9 mouse cellular contexts compared by ENCODE assay signal in the genomic region with DNA sequence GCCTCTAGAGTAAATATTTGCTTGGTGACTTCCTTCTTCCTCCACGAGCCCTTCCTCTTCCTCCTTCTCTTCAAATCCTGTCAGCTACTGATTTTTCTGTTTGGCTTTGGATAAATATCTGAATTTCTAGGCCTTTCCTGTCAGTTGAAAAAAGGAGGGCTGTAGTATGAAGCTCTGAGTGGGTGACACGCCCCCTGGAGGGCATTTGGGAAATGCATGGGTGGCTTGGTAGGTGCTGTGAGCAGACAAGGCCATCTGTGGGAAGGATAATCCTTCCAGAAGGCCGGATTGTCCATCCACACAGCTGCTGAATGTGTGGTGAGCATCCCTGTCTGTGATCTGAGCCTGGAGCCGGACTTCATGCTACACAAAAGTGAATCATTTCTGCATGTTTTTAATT. TPM values are rescaled to one million over a fixed set of nuclear protein-coding genes. Genes with fewer than 3 reads are reported as not detected.
DNase-seq lines count a peak whose midpoint lies in the region; ATAC-seq lines count a peak whose summit lies in the region.
"Had no signal": no experiment of that assay in that cellular context is flagged by ENCODE, and none has a peak within 500 bp of the region (broad histone marks: within the 10 kb centered on the region; RNA-seq: fewer than 3 reads in every experiment).

No protein-coding gene starts in this region.

- H3K9me3 ChIP-seq in hindbrain, embryonic 10.5 days, result no peaks in the 10 kb centered on the region
- H3K9me3 ChIP-seq in hindbrain, embryonic 16.5 days (ENCODE audit: control insufficient read depth, low read length), result no peaks in the 10 kb centered on the region
- H3K9me3 ChIP-seq in stomach, embryonic 15.5 days, result no peaks in the 10 kb centered on the region

- H3K27me3 ChIP-seq in hindbrain, embryonic 10.5 days (ENCODE audit: insufficient read depth, poor library complexity, severe bottlenecking), result no peaks in the 10 kb centered on the region
- no peaks in the 10 kb centered on the region for H3K27me3 ChIP-seq in hindbrain, embryonic 16.5 days (replicated peaks; ENCODE audit: control insufficient read depth, insufficient read depth, low read length)
- H3K27me3 ChIP-seq in stomach, embryonic 15.5 days (replicated peaks), result no peaks in the 10 kb centered on the region

- H3K4me3 ChIP-seq in hindbrain, embryonic 10.5 days, result no peak overlapping the region
- H3K4me3 ChIP-seq in hindbrain, embryonic 16.5 days (ENCODE audit: low read length), result no peak overlapping the region
- no peak overlapping the region for H3K4me3 ChIP-seq in stomach, embryonic 15.5 days (replicated peaks)

- peaks cover 23% of the 10 kb centered on the region for H3K4me1 ChIP-seq in hindbrain, embryonic 10.5 days (replicated peaks)
- peaks cover 19% of the 10 kb centered on the region for H3K4me1 ChIP-seq in hindbrain, embryonic 16.5 days (ENCODE audit: control insufficient read depth, insufficient read depth, low read depth, low read length)
- peaks cover 20% of the 10 kb centered on the region for H3K4me1 ChIP-seq in stomach, embryonic 15.5 days

- no peak overlapping the region; the same call in 1 of the 2 replicates for H3K9ac ChIP-seq in hindbrain, embryonic 16.5 days (ENCODE audit: low read depth, low read length)
- H3K9ac ChIP-seq in stomach, embryonic 15.5 days, result no peak overlapping the region

- no peak for ATAC-seq in hindbrain, embryonic 16.5 days
- ATAC-seq in stomach, embryonic 15.5 days (ENCODE audit: insufficient read depth, low FRiP score, low read depth), result no peak

- WGBS in hindbrain, embryonic 10.5 days, result 59% methylated on average over 4 of the region's 4 CpGs
- WGBS in hindbrain, embryonic 16.5 days, result 56% methylated on average over 4 of the region's 4 CpGs
- WGBS in stomach, embryonic 15.5 days, result 40% methylated on average over 4 of the region's 4 CpGs

- H3K4me2 ChIP-seq in hindbrain, embryonic 16.5 days (ENCODE audit: low read length), result no peak overlapping the region
- no peak overlapping the region for H3K4me2 ChIP-seq in stomach, embryonic 15.5 days

- DNase-seq in hindbrain, embryonic 10.5 days (ENCODE audit: low spot score), result peak; percentile 59
- peak; percentile 22 for DNase-seq in 3134 (ENCODE audit: extremely low read depth, insufficient read length, low spot score)
- DNase-seq in CD8-positive naive resting alpha-beta T cell, adult 2 months (ENCODE audit: low read depth in 2 of 2, low spot score in 2 of 2), result peak; percentile 21 to 46
- DNase-seq in cerebellum, postnatal 36 days, result peak; percentile 38 to 39
- DNase-seq in lung, adult 18-20 months, result peak; percentile 32 to 43
- DNase-seq in gastrocnemius, postnatal 25 days, result no peak

- H3K27ac ChIP-seq in hindbrain, embryonic 10.5 days, result no peak overlapping the region
- H3K27ac ChIP-seq in hindbrain, embryonic 16.5 days (ENCODE audit: low read depth, low read length), result no peak overlapping the region
- H3K27ac ChIP-seq in stomach, embryonic 15.5 days, result peak overlapping the region; percentile 2
- H3K27ac ChIP-seq: macrophage had no signal

- no peaks in the 10 kb centered on the region for H3K36me3 ChIP-seq in hindbrain, embryonic 10.5 days
- H3K36me3 ChIP-seq in hindbrain, embryonic 16.5 days (ENCODE audit: control insufficient read depth, insufficient read depth, low read length), result no peaks in the 10 kb centered on the region
- no peaks in the 10 kb centered on the region for H3K36me3 ChIP-seq in stomach, embryonic 15.5 days

RNA-seq across cellular contexts. Expression of gene Arntl, which starts 48.8 kb away (rescaled TPM):
- polyA plus RNA-seq in hindbrain, embryonic 10.5 days (2016; fragmentation: Nextera tagmentation; extraction: Ambion mirVana), result 7.2 and 7.3 TPM in 2 replicates
- 21.2 and 21.7 TPM in 2 replicates for polyA plus RNA-seq in hindbrain, embryonic 16.5 days (2015; fragmentation: Nextera tagmentation; extraction: Ambion mirVana)
- polyA plus RNA-seq in stomach, embryonic 15.5 days (2015; fragmentation: Nextera tagmentation; extraction: Ambion mirVana), result 10.7 and 11.3 TPM in 2 replicates
- total RNA-seq in gastrocnemius, postnatal 25 days (2021), result 10 to 100 TPM in 1 of 2 experiments, 1 to 10 TPM in 1; 4.6 to 29.3 TPM
